Mouse (Mus musculus): Measurements from ENCODE around the gene Jag1. TPM values are rescaled to one million over a fixed set of nuclear protein-coding genes. Genes with fewer than 3 reads are reported as not detected.

Gene Jag1
- total RNA-seq, 2 experiments from 2014 or later: 17.0 to 29.9 TPM

GRCm38 (mm10) chr2:137064513-137064912, 51.9 kb downstream of the Jag1 start:
- DNase-seq (ENCODE audit: low spot score in 2 of 2): no peak

- DNase-seq (ENCODE audit: low spot score in 2 of 2): no peak
Measured at GRCm38 (mm10) chr2:137063829-137064228, 52.6 kb downstream of the Jag1 start.

- no peak for DNase-seq (ENCODE audit: low spot score in 2 of 2)
Measured at GRCm38 (mm10) chr2:137049906-137050305, 66.5 kb downstream of the Jag1 start.

- no peak for DNase-seq (ENCODE audit: low spot score in 2 of 2)
Measured at GRCm38 (mm10) chr2:137049367-137049766, 67.1 kb downstream of the Jag1 start.

GRCm38 (mm10) chr2:137044122-137044521, 72.3 kb downstream of the Jag1 start:
- DNase-seq (ENCODE audit: low spot score in 2 of 2): no peak

Other genes starting within 250 kb of the Jag1 start
- gene AL731706.2, start 231.0 kb downstream of the Jag1 start, total RNA-seq (2021): 10 to 100 TPM in 1 of 2 experiments, not detected in 1; 20.2 TPM
- gene Slx4ip, start 225.4 kb downstream of the Jag1 start, total RNA-seq (2021): 1 to 10 TPM; 7.4 to 7.6 TPM
- gene AL731706.1, start 225.3 kb downstream of the Jag1 start, total RNA-seq (2021): 10 to 100 TPM in 1 of 2 experiments, 1 to 10 TPM in 1; 9.4 to 12.6 TPM
- 10 to 100 TPM; 13.2 to 18.9 TPM for gene Mkks, start 225.3 kb downstream of the Jag1 start, total RNA-seq (2021)

All from adrenal gland, postnatal 4 days (tissue).